Mouse (Mus musculus) lung, postnatal 25 days (tissue): ENCODE measurements around the gene Tspan9.

Experiments
- DNase-seq: peaks from one replicate; pipeline ENCODE4 v3.0.0; 2022; ENCODE audit warnings: low spot score

The Tspan9 gene

GRCm38 (mm10) chr6:128143390-128144020 lies at the start of gene Tspan9:
Tspan9 (minus strand) TSS chr6:128143594.
- peak; percentile 80 for DNase-seq

GRCm38 (mm10) chr6:128183521-128183920 lies 40.1 kb upstream of the Tspan9 start:
- no peak for DNase-seq

- no peak for DNase-seq
Measured at GRCm38 (mm10) chr6:128181176-128181575, 37.8 kb upstream of the Tspan9 start.

GRCm38 (mm10) chr6:128179651-128180050 lies 36.3 kb upstream of the Tspan9 start:
- no peak for DNase-seq

GRCm38 (mm10) chr6:128179247-128179646 lies 35.9 kb upstream of the Tspan9 start:
- no peak for DNase-seq

GRCm38 (mm10) chr6:128178681-128179080 lies 35.3 kb upstream of the Tspan9 start:
- no peak for DNase-seq

GRCm38 (mm10) chr6:128168785-128169679 lies 25.6 kb upstream of the Tspan9 start:
- DNase-seq: peak; percentile 28

- DNase-seq: no peak
Measured at GRCm38 (mm10) chr6:128165564-128165963, 22.2 kb upstream of the Tspan9 start.

- no peak for DNase-seq
Measured at GRCm38 (mm10) chr6:128164632-128165031, 21.2 kb upstream of the Tspan9 start.

- DNase-seq: no peak
Measured at GRCm38 (mm10) chr6:128159092-128159491, 15.7 kb upstream of the Tspan9 start.

GRCm38 (mm10) chr6:128158031-128158430 lies 14.6 kb upstream of the Tspan9 start:
- no peak for DNase-seq

- no peak for DNase-seq
Measured at GRCm38 (mm10) chr6:128156476-128156875, 13.1 kb upstream of the Tspan9 start.

- DNase-seq: no peak
Measured at GRCm38 (mm10) chr6:128155935-128156334, 12.5 kb upstream of the Tspan9 start.

- DNase-seq: peak; percentile 70
Measured at GRCm38 (mm10) chr6:128145765-128146164, 2.4 kb upstream of the Tspan9 start.

- DNase-seq: no peak
Measured at GRCm38 (mm10) chr6:128142369-128143278, 770 bp downstream of the Tspan9 start.

GRCm38 (mm10) chr6:128140724-128141123 lies 2.7 kb downstream of the Tspan9 start:
- no peak for DNase-seq

- DNase-seq: no peak
Measured at GRCm38 (mm10) chr6:128137855-128138254, 5.5 kb downstream of the Tspan9 start.

- DNase-seq: no peak
Measured at GRCm38 (mm10) chr6:128136654-128137053, 6.7 kb downstream of the Tspan9 start.

GRCm38 (mm10) chr6:128135459-128135858 lies 7.9 kb downstream of the Tspan9 start:
- DNase-seq: no peak

GRCm38 (mm10) chr6:128135006-128135405 lies 8.4 kb downstream of the Tspan9 start:
- DNase-seq: no peak

GRCm38 (mm10) chr6:128134196-128134924 lies 9.0 kb downstream of the Tspan9 start:
- DNase-seq: no peak
